Mouse (Mus musculus) bone marrow macrophage, adult 2 months (primary cell): ENCODE data around the gene Rab40c. TPM values are rescaled to one million over a fixed set of nuclear protein-coding genes. Genes with fewer than 3 reads are reported as not detected.

Experiments
- H3K27ac ChIP-seq: 2 replicates; pipeline ENCODE4 v1.5.1; 2012; ENCODE audit warnings: low read depth, low read length; ENCODE audit not compliant: insufficient read depth
- H3K4me1 ChIP-seq: 2 replicates; pipeline ENCODE4 v1.6.1; 2012; ENCODE audit warnings: low read length; ENCODE audit not compliant: control insufficient read depth, insufficient read depth
- H3K4me3 ChIP-seq: 2 replicates; pipeline ENCODE4 v1.5.1; 2012; ENCODE audit warnings: mild to moderate bottlenecking, low read length, moderate library complexity; ENCODE audit not compliant: insufficient read depth
- CTCF ChIP-seq: IDR thresholded peaks from 2 replicates; pipeline ENCODE4 v1.5.1; 2012; ENCODE audit warnings: low read depth, mild to moderate bottlenecking, low read length, moderate library complexity
- POLR2A ChIP-seq: IDR thresholded peaks from 2 replicates; pipeline ENCODE4 v1.6.1; 2012; ENCODE audit warnings: mild to moderate bottlenecking, low read depth, low read length, borderline replicate concordance
- polyA plus RNA-seq: library from polyadenylated mRNA; stranded (reverse); fragments of >200 nt; gene quantifications from 2 replicates; pipeline ENCODE4 v1.2.4, GENCODE M21; 2012; ENCODE audit not compliant: missing spikeins, insufficient read depth, insufficient read length

Gene Rab40c
- polyA plus RNA-seq, 1 experiment = 32.8 TPM

DNA sequence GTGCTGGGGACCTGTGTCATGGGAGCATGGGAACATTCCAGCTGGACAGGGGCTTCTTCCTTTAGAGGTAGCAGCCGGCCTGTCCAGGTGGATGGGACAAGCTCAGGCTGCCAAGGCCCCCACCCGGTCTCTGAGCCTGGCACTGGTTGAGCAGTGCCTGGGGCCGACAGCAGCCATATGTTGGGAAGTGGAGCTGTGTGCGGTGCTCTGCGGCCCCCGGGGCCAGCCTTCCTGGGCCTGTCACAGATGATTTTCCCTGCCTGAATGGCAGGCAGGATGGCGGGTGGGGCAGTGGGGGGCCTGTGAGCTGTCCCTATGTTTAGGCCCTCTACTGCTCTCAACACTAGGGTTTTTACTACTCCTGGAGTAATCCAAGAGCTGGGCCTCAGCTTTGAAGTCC, 36.7 kb upstream of the Rab40c start:
- H3K4me1 ChIP-seq = no peaks in the 10 kb centered on the region
- TF ChIP-seq POLR2A (no peak), CTCF (no peak)
- H3K27ac ChIP-seq = no peak overlapping the region
- no peak overlapping the region for H3K4me3 ChIP-seq

DNA sequence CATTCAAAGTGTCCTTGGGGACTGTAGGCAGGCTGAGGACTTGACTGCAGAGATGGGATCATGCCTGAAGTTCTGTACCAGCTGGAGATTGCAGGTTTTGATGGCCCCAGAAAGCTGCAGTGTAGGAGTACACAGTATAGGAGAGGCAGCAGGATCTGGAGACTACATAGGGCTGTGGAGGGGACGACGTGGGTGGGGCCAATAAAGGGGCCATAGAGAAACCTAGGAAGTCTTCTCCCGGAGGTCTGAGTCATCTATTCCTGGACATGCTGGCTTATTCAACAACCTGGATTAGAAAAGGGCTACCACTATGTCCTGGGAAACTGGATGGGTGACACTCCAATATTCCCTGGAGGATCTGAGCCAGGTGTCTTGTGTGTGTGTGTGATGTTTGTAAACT, 36.2 kb upstream of the Rab40c start:
- H3K27ac ChIP-seq = no peak overlapping the region
- TF ChIP-seq POLR2A = no peak
- H3K4me3 ChIP-seq = no peak overlapping the region
- H3K4me1 ChIP-seq = no peaks in the 10 kb centered on the region

DNA sequence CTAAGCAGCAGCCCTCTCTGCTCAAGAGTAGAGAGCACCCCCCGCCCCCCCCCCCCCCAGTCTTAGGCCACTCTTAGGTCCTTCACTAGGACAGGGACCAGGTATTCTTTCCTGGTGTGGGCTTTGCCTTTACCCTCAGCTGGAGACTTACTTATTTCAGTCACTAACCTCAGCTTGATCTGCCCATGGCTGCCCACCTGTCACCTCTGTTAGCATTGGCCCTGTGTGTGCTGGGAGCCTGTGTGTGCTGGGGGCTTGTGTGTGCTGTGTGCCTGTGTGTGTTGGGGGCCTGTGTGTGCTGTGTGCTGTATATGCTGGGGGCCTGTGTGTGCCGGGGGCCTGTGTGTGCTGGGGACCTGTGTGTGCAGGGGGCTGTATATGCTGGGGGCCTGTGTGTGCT, 35.1 kb upstream of the Rab40c start:
- Histone ChIP-seq H3K4me3 (no peak overlapping the region), H3K4me1 (no peaks in the 10 kb centered on the region), H3K27ac (no peak overlapping the region)
- TF ChIP-seq POLR2A = no peak
- no peak for TF ChIP-seq CTCF

DNA sequence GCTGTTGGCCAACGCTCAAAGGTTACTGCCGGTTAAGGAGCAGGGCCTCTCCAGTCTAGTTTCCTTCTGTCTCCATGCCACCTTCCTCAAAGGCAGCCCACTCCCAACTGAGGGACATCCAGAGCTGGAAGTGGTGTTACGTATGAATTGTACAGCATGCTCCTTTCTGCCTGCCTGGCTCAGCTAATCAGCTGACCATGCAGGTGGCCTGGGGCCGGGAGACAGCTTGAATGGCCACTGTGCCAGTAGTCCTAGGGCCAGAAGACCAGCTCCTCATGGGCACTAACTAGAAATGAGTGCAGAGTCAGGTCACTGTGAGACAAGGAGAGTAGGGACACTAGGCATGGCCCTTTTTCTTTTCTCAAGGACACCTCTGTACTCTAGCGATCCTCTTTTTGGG, 33.6 kb upstream of the Rab40c start:
- Histone ChIP-seq H3K4me1 (no peaks in the 10 kb centered on the region), H3K27ac (no peak overlapping the region), H3K4me3 (no peak overlapping the region)
- TF ChIP-seq POLR2A = no peak
- TF ChIP-seq CTCF = no peak

DNA sequence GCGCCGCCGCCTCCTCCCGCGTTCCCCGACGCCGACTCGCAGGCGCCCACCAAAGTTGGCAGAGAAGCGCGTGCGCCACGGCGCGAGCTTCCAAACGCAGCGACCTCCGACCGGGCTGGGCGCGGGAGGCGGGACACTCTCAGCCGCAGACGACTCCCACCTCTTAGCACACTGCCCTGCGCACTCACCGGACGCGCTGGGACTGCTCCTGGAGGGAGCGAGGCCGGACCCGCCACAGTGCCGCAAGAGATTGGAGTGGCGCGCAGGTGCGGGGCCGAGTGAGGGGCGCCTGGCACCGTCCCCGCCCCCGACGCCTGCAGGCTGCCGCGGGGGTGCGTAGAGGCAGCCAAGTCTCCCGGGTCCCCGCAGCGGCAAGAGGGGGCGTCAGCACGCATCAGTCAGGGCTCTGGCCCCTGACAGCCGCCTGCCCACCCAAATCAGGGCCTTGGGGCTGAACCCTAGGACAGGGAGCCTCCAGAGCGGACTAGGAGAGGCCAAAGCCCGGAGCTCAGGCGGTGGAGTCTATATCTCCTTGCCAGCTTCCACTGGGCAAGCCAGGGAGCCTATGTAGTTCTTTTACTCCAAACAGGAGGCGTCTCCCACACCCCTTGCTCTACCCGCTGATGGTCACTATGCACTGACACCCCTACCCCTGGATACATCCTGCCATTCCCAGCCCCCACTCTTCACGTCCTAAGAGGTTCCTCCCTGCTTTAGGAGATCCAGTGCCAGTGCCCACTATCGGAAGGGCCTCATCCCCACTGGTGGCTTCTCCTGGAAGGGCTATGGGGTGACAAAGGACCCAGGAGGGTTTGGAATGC, 32.5 kb upstream of the Rab40c start, which contains the start of gene A930017K11Rik:
Gene A930017K11Rik (minus strand): TSS at position 763 of the 821 bp plus-strand sequence.
- Histone ChIP-seq H3K4me3 (peak within 1 kb of the TSS; percentile 51), H3K27ac (no peak within 1 kb of the TSS), H3K4me1 (no peaks in the 10 kb centered on the region)
- TF ChIP-seq POLR2A = no peak
- TF ChIP-seq CTCF = no peak

DNA sequence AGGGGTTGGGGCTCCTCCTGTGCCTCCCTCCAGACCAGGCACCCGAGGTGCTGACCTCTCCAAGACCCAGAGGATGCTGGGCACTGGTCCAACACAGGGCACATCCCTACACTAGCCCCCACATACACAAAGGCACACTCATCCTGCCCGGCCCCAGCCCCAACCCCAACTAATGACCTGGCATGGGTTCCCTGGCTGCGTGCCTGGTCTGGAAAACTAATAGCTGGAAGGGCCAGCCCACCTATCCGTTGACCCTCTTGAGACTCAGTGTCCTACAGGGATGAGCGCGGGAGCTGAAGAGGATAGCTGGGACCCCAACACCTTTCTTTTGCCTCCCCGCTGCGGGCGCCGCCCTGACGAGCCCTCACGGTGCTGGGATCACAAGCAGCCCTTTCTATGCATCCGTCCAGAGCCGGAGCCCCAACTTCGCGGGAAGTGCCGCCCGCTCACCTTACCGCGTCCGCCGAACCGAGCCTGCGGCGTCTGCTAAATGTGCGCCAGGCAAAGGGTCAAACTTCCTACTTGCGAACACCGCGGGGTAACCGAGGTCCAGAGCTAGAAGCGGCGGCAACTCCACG, 31.8 kb upstream of the Rab40c start:
- H3K27ac ChIP-seq = no peak overlapping the region
- no peak for TF ChIP-seq POLR2A
- no peak for TF ChIP-seq CTCF
- H3K4me3 ChIP-seq = peak overlapping the region; percentile 51
- no peaks in the 10 kb centered on the region for H3K4me1 ChIP-seq

DNA sequence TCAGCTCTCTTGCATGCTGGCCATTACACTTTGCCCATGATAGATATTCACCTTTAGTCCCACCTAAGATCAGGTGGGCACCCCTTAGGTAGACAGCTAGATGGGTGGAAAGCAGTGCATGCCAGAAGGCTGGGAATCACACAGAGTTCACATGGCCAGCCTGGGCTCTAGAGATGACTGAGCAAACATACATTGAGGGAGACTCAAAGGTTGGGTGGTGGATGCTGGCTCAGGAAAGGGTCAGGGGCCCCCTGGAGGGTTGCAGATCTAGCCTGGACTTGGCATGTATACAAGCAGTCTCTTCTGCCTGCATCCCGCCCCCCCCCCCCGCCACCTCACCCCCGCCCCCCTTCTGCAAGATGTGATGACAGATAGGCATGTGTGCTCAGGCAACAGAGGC, 31.2 kb upstream of the Rab40c start:
- Histone ChIP-seq H3K4me3 (no peak overlapping the region), H3K4me1 (no peaks in the 10 kb centered on the region), H3K27ac (no peak overlapping the region)
- TF ChIP-seq POLR2A (no peak), CTCF (no peak)

DNA sequence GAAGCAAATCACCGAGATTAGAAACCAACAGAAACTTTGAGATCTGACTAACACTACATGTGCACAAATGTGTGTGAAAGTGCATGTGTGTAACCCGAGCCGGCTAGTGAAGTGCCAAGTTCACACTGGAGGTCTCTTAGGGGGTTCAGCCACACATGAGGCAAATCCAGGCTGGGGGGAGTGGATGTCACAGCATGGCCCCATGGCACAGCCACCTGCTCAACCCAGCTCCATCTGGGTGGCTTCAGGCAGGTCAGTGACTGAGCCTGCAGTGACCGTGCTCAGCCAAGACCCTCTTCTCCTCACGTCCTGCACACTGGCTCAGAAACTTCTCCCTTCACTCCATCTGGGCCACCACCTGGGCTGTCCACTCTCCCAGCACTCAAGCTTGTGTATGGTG, 30.5 kb upstream of the Rab40c start:
- Histone ChIP-seq H3K27ac (no peak overlapping the region), H3K4me1 (no peaks in the 10 kb centered on the region), H3K4me3 (no peak overlapping the region)
- TF ChIP-seq POLR2A = no peak
- TF ChIP-seq CTCF = no peak

DNA sequence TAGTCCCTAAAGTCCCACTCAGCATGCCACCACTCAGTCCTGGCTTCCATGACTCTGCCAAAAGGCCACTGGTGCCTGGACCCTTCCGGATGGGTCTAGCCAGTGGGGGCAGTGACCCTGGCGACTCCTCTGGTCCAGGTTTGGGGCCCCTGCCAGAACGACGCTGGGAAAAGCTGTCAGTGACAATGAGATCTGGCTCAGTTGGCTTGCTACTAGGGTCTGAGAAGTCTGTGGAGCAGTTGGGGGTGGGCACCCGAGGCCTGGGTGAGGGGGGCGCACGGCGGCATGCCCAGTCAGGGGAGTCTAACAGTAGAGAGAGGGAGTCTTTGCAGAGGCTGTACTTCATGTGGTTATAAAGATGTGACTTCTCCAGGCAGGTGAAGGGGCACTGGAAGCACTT, 28.5 kb upstream of the Rab40c start:
- no peak overlapping the region for H3K27ac ChIP-seq

DNA sequence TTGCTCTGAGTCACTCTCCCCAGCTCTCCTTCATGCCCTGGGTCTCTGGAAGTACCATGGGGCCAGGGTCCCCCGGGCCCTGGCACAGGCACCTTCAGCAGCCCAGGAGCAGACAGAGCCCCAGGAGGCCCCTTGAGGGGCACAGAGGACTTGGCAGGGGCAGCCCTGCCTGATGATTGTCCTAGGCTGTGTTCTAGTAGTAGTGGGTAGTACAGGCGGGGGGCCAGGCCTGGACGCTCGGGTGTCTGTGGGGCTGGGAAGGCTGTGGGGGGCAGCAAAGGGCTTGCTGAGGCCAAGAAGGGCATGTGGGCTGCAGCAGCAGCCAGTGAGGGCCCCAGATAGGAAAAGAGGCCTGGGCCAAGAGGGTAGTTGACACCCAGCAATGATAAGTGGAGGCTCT, 28.0 kb upstream of the Rab40c start:
- Histone ChIP-seq H3K27ac (no peak overlapping the region), H3K4me3 (no peak overlapping the region), H3K4me1 (peaks cover 8% of the 10 kb centered on the region)
- no peak for TF ChIP-seq CTCF
- TF ChIP-seq POLR2A = no peak

More for the DNA sequence above, 28.5 kb upstream of the Rab40c start:
- H3K4me3 ChIP-seq = no peak overlapping the region
- peaks cover 4% of the 10 kb centered on the region for H3K4me1 ChIP-seq
- TF ChIP-seq CTCF (no peak), POLR2A (no peak)
